Mouse (Mus musculus) spleen, postnatal 14 days (tissue): ENCODE data around the gene Os9.

Source experiments
- DNase-seq, 2 experiments: peaks; one replicate each; pipeline ENCODE4 v3.0.0; 2021 to 2022; ENCODE audit warnings: low spot score in 2 of 2

The Os9 gene

GRCm38 (mm10) chr10:127118470-127118869, 2.5 kb downstream of the Os9 start:
- no peak for DNase-seq

DNA sequence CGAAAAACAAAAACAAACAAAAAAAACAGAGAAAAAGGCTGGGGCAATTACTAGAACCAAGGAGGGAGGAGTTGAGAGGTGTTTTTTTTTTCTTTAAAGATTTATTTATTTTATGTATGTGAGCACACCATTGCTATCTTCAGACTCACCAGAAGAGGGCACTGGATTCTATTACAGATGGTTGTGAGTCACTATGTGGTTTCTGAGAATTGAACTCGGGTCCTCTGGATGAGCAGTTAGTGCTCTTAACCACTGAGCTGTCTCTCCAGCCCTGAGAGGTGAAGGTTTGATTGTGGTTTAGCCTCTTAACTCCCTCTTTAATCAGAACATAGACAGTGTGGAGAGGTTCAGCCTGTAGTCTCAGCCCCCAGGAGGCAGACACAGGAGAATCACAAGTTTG, 5.9 kb downstream of the Os9 start:
- DNase-seq: no peak

DNA sequence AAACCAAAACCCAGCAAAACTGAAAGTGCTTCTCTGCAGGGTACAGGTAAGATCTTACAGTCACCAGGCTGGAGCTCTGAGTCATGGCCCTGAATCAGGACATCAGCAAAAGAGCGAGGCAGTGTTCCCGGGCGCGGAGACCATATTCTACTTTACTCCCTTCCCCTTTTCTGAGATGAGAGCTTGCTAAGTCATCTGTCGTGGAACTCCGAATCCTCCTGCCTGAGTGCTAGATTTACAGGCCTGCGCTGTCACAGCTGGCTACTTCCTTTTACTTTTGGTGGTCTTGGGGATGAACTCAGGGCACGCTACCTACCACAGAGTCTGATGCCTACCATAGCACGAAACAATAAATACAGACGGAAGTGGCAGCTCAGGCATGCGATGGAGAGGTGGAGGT, 6.5 kb downstream of the Os9 start:
- no peak for DNase-seq

- no peak for DNase-seq
Observed at GRCm38 (mm10) chr10:127111001-127111887, 9.7 kb downstream of the Os9 start.

- no peak for DNase-seq
Observed at GRCm38 (mm10) chr10:127108262-127108583, 12.7 kb downstream of the Os9 start.

- no peak for DNase-seq
Observed at GRCm38 (mm10) chr10:127107563-127108261, 13.2 kb downstream of the Os9 start.

- DNase-seq: no peak
Observed at GRCm38 (mm10) chr10:127103631-127104030, 17.3 kb downstream of the Os9 start.

- DNase-seq: no peak
Observed at GRCm38 (mm10) chr10:127101151-127101550, 19.8 kb downstream of the Os9 start.

GRCm38 (mm10) chr10:127100414-127100813, 20.5 kb downstream of the Os9 start:
- no peak for DNase-seq

DNA sequence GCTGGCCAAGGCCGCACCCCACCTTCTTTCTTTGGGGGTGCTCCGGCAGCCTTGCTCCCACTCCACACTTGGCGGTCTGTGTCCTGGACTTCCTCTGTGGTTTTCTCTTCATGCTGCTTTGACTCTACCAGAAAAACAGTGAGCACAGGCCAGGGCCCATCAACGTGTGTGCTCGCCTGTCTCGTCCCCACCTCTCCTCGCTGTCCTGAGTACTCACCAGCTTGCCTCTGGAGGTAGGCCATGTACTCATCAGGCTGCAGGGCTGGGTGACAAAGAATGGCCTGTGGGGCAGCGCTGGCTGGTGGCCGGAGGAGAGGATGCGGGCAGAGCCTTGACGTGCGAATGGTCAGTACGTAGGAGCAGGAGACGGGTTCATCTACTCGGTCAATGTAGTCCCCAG, 21.1 kb downstream of the Os9 start:
- DNase-seq: no peak

GRCm38 (mm10) chr10:127099191-127099590, 21.7 kb downstream of the Os9 start:
- DNase-seq: no peak

GRCm38 (mm10) chr10:127098514-127098913, 22.4 kb downstream of the Os9 start:
- DNase-seq: no peak

- no peak for DNase-seq
Observed at GRCm38 (mm10) chr10:127094382-127094802, 26.5 kb downstream of the Os9 start.

GRCm38 (mm10) chr10:127092742-127093141, 28.2 kb downstream of the Os9 start:
- DNase-seq: no peak

DNA sequence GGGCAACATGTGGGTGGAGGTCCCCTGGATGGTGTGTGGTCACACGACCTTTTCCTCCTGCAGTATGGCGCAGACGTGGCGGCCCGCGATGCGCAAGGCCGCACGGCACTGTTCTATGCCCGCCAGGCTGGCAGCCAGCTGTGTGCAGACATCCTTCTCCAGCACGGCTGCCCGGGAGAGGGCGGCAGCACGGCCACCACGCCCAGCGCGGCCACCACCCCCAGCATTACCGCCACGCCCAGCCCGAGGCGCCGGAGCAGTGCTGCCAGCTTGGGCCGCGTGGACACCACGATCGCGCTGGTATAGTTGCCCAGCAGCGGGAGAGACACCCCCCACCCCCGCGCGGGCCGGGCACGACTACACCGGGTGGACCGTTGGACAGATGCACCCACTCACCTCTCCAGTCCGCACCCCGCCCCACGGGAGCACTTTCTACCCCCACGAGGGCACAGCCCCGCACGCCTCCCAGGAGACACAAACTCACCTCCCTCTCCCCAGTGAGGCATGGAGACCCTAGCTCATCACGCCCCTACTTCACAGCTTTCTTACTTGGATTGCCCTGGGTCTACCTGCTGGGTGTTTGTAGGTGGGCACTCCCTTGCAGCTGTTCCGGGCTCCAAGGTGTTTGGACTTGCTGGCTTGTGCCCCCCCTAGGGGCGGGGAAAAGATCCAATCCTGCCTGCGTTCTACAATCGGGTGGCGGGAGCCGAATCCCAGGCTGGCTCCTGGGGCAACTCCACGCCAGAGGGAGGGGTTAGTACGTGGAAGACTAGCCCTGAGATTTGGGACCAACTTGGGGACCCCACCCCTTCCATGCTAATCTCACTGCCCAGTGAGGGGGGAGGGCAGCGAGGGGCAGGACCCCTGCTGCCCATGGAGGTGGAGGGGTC, 29.2 kb downstream of the Os9 start:
- DNase-seq: no peak

- DNase-seq: no peak
Observed at GRCm38 (mm10) chr10:127090560-127091411, 30.1 kb downstream of the Os9 start.

DNA sequence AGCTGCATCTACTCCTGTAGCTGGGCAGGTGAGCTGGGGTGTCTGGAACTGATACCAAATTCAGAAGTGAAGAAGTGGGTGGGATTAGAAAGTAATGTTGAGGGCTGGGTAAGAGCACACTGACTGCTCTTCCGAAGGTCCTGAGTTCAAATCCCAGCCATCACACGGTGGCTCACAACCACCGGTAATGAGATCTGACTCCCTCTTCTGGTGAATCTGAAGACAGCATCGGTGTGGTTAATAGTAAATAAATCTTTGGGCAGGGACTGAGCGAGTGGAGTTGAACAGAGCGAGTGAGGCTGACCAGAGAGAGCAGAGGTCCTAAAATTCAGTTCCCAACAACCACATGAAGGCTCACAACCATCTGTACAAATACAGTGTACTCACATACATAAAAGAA, 35.3 kb downstream of the Os9 start:
- no peak for DNase-seq

DNA sequence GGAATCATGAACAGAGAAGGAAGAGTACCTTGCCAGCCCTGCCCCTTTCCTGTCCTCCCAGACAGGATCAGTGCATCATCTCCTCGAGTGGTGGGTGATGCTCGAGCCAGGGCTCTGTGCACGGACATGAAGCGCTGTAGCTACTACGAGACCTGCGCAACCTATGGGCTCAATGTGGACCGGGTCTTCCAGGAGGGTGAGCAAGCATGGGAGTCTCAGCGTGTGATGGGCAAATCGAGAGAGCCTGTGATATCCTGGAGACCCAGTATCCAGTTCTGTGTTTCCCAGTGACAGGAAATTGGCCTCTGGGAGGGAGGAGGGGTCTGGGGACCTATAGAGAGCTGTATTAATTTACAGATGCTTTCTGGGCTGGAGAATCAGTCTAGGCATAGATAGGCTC, 35.9 kb downstream of the Os9 start:
- no peak for DNase-seq

GRCm38 (mm10) chr10:127083915-127084306, 37.0 kb downstream of the Os9 start:
- DNase-seq: no peak

DNA sequence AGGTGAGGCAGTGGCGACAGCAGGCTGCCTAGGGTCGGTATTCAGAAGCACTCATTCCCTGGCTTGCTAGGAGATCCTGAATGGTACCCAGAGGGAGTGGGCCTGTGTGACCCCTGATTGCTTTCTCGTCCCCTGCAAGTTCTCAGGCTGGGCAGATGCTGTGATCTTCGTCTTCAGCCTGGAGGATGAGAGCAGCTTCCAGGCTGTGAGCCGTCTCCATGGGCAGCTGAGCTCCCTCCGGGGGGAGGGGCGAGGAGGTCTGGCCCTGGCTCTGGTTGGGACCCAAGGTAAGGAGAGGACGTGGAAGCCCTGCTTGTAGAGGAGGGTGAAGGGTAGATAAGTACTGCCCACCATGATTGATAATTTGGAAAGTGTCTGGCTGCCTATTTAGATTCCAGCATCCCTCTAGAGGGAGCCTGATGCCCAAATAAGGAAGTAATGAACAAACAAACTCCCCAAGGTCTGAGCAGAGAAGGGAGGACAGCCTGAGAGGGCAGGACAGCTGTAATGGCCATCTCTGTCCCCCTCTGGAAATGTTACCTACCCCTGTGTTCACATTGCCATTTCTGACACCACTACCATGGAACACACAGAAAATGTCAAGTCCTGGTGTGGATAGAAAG, 37.5 kb downstream of the Os9 start:
- no peak for DNase-seq
